Mouse (Mus musculus): ENCODE measurements around the gene Slc12a7.
"Not testable (repeated sequence)": the region's sequence is repeated elsewhere in the genome, so short reads cannot be mapped to it uniquely, and the experiment has no call there.

Gene Slc12a7

GRCm38 (mm10) chr13:73732742-73733700 lies at the start of gene Slc12a7:
Gene Slc12a7 (plus strand): TSS chr13:73733094.
- no peak for DNase-seq (ENCODE audit: low read depth)

- DNase-seq (ENCODE audit: low read depth) = peak; percentile 90
These were observed 49.2 kb upstream of the Slc12a7 start for GRCm38 (mm10) chr13:73683682-73684081.

- peak; percentile 42 for DNase-seq (ENCODE audit: low read depth)
These were observed 48.5 kb upstream of the Slc12a7 start for GRCm38 (mm10) chr13:73684412-73684811.

GRCm38 (mm10) chr13:73685502-73685901 lies 47.4 kb upstream of the Slc12a7 start:
- DNase-seq (ENCODE audit: low read depth) = no peak

GRCm38 (mm10) chr13:73687601-73688000 lies 45.3 kb upstream of the Slc12a7 start:
- no peak for DNase-seq (ENCODE audit: low read depth)

GRCm38 (mm10) chr13:73688934-73689333 lies 44.0 kb upstream of the Slc12a7 start:
- DNase-seq (ENCODE audit: low read depth) = no peak

GRCm38 (mm10) chr13:73692249-73692868 lies 40.5 kb upstream of the Slc12a7 start:
- peak; percentile 39 for DNase-seq (ENCODE audit: low read depth)

GRCm38 (mm10) chr13:73693333-73693732 lies 39.6 kb upstream of the Slc12a7 start:
- DNase-seq (ENCODE audit: low read depth) = no peak

- DNase-seq (ENCODE audit: low read depth) = no peak
These were observed 37.9 kb upstream of the Slc12a7 start for GRCm38 (mm10) chr13:73694972-73695371.

- DNase-seq (ENCODE audit: low read depth) = no peak
These were observed 36.4 kb upstream of the Slc12a7 start for GRCm38 (mm10) chr13:73696529-73696928.

GRCm38 (mm10) chr13:73699714-73700113 lies 33.2 kb upstream of the Slc12a7 start:
- DNase-seq (ENCODE audit: low read depth) = no peak

- DNase-seq (ENCODE audit: low read depth) = no peak
These were observed 32.3 kb upstream of the Slc12a7 start for GRCm38 (mm10) chr13:73700554-73700953.

GRCm38 (mm10) chr13:73701161-73701883 lies 31.6 kb upstream of the Slc12a7 start:
- no peak for DNase-seq (ENCODE audit: low read depth)

- DNase-seq (ENCODE audit: low read depth) = no peak
These were observed 30.1 kb upstream of the Slc12a7 start for GRCm38 (mm10) chr13:73702776-73703175.

- DNase-seq (ENCODE audit: low read depth) = not testable (repeated sequence)
These were observed 29.4 kb upstream of the Slc12a7 start for GRCm38 (mm10) chr13:73703486-73703885.

- no peak for DNase-seq (ENCODE audit: low read depth)
These were observed 28.1 kb upstream of the Slc12a7 start, which contains the start of gene Slc6a19 for GRCm38 (mm10) chr13:73704694-73705325. Gene Slc6a19 (minus strand): TSS chr13:73704865.

- no peak for DNase-seq (ENCODE audit: low read depth)
These were observed 23.4 kb upstream of the Slc12a7 start for GRCm38 (mm10) chr13:73709491-73709890.

GRCm38 (mm10) chr13:73711221-73711620 lies 21.7 kb upstream of the Slc12a7 start:
- DNase-seq (ENCODE audit: low read depth) = no peak

- no peak for DNase-seq (ENCODE audit: low read depth)
These were observed 21.1 kb upstream of the Slc12a7 start for GRCm38 (mm10) chr13:73711803-73712202.

GRCm38 (mm10) chr13:73712228-73712627 lies 20.7 kb upstream of the Slc12a7 start:
- no peak for DNase-seq (ENCODE audit: low read depth)

GRCm38 (mm10) chr13:73713204-73713603 lies 19.7 kb upstream of the Slc12a7 start:
- DNase-seq (ENCODE audit: low read depth) = no peak

- DNase-seq (ENCODE audit: low read depth) = no peak
These were observed 18.9 kb upstream of the Slc12a7 start for GRCm38 (mm10) chr13:73714020-73714419.
